Mouse (Mus musculus) NIH3T3 (cell line): Measurements from ENCODE around the gene Olfr77.

Experiments used
- DNase-seq: peaks from one replicate; pipeline ENCODE4 v3.0.0-alpha.2; 2012; ENCODE audit warnings: low read depth

Olfr77 gene

DNA sequence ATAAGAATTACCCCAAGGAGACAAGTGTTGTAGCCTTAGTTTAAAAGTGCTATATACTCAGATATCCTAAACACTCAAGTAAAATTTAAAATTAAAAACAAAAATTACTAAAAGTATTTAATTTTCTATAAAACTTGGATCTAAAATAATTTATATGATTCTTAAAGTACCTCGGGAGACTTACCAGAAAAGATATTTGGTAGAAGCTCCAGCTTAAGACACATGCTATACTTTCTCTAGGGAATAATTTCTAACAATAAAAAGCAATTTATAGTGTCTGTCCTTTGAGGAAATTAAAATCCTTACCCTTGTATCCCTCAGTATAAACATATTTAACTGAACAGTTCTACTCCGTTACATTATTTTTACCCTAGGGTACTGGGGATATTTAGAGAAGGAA, at the start of gene Olfr77:
Olfr77 (plus strand) TSS at position 301 of the 400 bp plus-strand sequence.
- DNase-seq = no peak

DNA sequence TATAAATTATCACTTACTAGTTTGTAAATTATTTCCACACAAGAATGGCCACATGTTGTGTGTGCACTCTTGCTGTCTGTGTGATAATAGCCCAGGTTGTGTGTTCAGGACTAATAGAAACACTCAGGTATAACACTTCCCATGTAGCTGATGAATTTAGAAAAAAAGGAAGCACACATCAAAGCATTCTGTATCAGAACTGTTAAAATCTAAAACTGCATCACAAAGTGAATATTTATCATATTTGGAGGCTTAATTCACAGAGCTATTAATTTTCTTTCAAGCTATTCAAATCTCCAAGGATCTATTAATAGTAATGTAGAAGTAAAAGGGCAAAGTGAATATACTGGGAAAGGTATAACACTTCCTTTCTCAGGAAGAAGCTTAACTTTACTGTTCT, 28.8 kb upstream of the Olfr77 start, which contains the start of gene Olfr862:
Olfr862 (minus strand) TSS at position 101 of the 400 bp plus-strand sequence.
- DNase-seq = no peak

DNA sequence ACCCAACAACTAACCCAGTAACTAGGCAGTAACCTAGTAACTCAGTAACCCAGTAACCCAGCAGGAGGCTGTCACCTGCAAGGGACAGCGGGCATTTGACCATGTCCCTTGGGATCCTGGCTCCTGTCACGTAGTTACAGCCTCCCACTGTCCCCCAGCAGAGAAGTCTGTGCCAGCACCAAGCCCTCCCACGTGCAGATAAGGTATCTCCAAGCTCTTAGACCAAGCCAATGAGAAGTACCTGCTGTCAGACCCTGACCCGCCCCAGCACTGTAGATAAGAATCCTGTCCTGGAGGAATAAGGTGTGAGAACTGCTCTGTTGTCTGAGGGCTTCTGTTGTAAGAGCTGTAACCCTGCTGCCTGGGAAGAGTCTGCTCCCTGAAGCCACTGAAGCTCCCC, 5.5 kb upstream of the Olfr77 start:
- DNase-seq = no peak
